Mouse (Mus musculus): ENCODE measurements around the gene Tmem210.
"Not testable (repeated sequence)": the region's sequence is repeated elsewhere in the genome, so short reads cannot be mapped to it uniquely, and the experiment has no call there.

Gene Tmem210

DNA sequence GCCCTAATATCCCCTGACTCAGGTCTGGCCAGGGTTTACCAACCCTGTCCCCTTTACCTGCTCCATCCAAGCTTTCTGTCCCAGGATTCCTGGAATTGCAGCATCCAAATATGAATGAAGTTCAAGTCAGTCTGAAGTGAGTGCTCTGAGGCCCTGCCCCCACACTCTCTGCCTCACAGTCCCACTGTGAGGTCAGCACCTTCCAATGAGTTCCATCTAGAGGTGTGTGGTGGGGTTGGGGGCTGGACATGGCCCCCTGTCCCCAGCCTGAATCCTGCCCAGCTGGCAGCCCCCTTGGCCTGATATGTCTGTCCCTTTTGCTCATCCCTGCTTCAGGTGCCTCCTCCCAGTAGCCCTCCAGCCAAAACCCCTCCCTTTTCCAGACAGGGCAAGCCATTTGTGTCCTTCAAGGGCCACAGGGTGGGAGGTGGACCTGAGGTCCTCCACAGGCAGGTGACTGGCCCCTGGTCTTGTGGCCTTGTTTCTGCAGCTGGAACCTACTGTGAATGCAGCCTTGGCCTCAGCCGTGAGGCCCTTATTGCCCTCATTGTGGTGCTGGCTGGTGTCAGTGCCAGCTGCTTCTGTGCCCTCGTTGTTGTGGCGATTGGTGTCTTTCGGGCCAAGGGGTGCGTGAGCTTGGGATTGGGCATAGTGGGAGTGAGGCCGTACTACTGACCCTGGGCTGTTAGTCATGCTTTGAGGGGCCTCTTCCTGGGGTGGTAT lies at the start of gene Tmem210:
Tmem210 (plus strand) TSS at position 219 of the 723 bp plus-strand sequence.
- DNase-seq (ENCODE audit: low read depth, low spot score): no peak

- DNase-seq (ENCODE audit: low read depth, low spot score): no peak
These were observed 48.2 kb upstream of the Tmem210 start for GRCm38 (mm10) chr2:25239766-25240165.

GRCm38 (mm10) chr2:25240310-25240709 lies 47.6 kb upstream of the Tmem210 start:
- DNase-seq (ENCODE audit: low read depth, low spot score): no peak

GRCm38 (mm10) chr2:25240723-25241437 lies 47.1 kb upstream of the Tmem210 start:
- peak; percentile 66 for DNase-seq (ENCODE audit: low read depth, low spot score)

DNA sequence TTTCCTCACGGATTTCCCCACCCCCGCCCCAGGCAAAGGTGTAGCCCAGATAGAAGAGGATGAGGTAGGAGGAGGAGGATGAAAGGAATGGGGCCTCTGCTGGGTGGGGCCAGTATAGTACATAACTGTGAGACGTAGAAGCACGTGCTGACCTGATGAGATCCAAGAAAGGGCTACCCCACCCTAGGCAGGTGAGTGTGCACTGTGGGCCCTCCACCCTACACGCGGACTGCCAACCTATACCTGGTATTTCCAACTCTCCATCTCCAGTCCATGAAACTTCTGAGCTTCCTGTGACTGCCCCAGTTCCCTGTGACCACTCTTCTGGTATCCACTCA lies 46.5 kb upstream of the Tmem210 start:
- peak; percentile 36 for DNase-seq (ENCODE audit: low read depth, low spot score)

GRCm38 (mm10) chr2:25242101-25242506 lies 45.8 kb upstream of the Tmem210 start, which contains the start of the genes Rnf208 and Cysrt1:
Gene Rnf208 (plus strand): TSS chr2:25242255.
Gene Cysrt1 (minus strand): TSS chr2:25242452.
- DNase-seq (ENCODE audit: low read depth, low spot score): peak; percentile 46

DNA sequence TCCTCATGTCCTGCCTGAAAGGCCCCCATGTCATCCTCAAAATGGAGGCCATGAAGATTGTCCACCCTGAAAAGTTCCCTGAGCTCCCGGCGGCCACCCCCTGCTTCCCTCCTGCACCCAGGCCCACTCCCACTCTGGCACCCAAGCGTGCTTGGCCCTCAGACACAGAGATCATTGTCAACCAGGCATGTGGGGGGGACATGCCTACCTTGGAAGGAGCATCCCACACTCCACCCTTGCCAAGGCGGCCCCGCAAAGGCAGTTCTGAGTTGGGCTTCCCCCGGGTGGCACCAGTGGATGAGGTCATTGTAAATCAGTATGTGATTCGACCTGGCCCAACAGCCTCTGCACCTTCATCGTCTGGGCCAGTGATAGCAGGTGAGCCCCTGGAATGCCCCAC lies 44.6 kb upstream of the Tmem210 start:
- no peak for DNase-seq (ENCODE audit: low read depth, low spot score)

DNA sequence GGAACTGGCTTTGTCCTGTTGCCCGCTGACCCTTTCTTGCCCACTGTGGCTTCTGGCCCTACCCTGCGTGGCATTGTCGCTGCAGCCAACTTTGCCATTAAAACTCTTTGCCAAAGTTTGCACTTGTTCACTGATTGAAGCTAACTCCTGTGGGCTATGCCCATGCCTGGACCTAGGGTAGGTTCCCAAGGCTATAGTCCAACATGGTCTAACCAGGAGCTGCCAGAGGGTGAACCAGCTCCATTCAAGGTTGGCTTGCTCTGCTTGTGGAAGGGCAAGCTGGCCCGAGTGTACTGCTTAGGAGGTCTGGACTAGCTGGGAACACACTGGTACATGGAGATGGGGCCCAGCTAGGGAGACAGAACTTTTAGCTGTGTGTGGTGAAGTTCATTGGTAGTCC lies 43.8 kb upstream of the Tmem210 start:
- DNase-seq (ENCODE audit: low read depth, low spot score): no peak

GRCm38 (mm10) chr2:25246183-25247072 lies 41.5 kb upstream of the Tmem210 start, which contains the start of gene AL732309.1:
Gene AL732309.1 (minus strand): TSS chr2:25246863.
- DNase-seq (ENCODE audit: low read depth, low spot score): no peak

DNA sequence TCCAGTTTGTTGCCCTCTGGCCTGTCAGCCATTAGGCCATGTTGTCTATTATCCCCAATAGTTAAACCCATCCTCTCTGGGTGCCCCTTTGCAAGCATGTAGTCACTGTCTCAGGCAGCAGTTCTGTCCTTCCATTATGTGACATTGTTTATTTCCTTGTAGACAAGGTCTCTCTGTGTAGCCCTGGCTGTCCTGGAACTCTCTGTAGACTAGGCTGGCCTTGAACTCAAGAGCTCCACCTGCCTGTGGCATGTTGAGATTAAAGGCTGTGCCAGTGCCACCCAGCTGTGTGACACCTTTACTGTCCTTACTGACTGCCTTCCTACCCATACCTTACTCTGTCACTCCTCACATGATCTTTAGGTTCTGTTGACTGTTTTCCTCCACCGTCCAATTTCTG lies 35.6 kb upstream of the Tmem210 start:
- peak; percentile 44 for DNase-seq (ENCODE audit: low read depth, low spot score)

GRCm38 (mm10) chr2:25255284-25255779 lies 32.6 kb upstream of the Tmem210 start, which contains the start of gene Tmem203:
Gene Tmem203 (plus strand): TSS chr2:25255439.
- DNase-seq (ENCODE audit: low read depth, low spot score): peak; percentile 94

DNA sequence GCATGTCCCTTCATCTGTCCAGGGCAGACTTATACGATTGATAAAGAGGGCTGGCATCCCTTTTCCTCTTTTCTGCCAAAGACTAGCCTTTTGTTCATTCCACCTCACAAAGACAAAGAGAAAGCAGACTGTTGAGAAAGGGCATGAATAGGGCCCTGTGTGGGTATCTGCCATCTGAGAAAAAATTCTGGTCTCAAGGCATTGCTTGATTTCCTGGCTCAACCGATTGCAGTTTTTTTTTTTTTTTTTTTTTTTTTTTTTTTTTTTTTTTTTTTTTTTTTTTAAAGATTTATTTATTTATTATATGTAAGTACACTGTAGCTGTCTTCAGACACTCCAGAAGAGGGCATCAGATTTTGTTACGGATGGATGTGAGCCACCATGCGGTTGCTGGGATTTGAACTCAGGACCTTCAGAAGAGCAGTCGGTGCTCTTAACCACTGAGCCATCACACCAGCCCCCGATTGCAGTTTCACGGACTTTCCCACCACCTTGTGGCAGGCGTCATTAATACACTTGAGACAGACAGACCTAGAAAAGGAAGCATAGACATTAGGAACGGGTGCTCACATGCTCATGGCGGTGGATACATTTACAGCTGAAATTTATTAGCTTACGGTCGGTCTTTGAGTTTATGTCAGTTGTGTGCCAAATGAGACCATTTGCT lies 31.4 kb upstream of the Tmem210 start:
- DNase-seq (ENCODE audit: low read depth, low spot score): peak; percentile 79

DNA sequence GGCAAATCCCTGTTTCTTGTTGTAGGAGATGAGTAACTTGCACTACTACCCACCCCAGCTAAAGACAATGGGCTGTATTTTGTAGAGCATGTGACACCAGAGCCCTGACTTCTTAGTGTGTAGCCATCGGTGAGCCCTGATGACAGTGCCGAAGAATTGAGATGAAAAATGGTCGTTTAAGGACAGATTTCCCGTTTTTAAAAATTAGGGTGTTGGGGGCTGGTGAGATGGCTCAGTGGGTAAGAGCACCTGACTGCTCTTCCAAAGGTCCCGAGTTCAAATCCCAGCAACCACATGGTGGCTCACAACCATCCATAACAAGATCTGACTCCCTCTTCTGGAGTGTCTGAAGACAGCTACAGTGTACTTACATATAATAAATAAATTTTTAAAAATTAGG lies 30.7 kb upstream of the Tmem210 start:
- not testable (repeated sequence) for DNase-seq (ENCODE audit: low read depth, low spot score)

- DNase-seq (ENCODE audit: low read depth, low spot score): peak; percentile 44
These were observed 29.1 kb upstream of the Tmem210 start for GRCm38 (mm10) chr2:25258887-25259286.

GRCm38 (mm10) chr2:25261870-25262269 lies 26.1 kb upstream of the Tmem210 start:
- DNase-seq (ENCODE audit: low read depth, low spot score): no peak

DNA sequence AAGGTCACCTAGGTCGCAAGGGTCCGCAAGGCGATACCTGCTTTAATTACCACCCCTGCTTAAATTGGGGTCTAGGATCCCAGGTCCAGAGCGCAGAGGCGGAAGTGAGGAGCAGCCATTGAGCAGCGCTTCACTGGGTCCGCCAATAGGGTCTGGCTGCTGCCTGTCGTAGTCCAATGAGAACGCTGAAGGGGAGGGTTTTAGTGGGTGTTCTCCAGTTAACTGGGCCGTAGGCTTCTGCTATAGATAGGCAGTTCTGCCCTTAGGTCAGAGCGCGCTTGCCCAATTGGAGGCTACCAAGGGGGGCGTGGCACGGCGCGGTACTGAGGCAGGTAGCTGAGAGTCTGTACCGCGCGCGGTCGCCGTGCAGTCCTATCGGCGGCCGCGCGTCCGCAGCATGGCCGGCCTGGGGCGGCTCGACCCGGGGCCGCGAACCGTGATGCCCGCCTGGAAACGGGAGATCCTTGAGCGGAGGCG lies 25.6 kb upstream of the Tmem210 start, which contains the start of gene Tprn:
Tprn (plus strand) TSS at position 328 of the 477 bp plus-strand sequence.
- peak; percentile 96 for DNase-seq (ENCODE audit: low read depth, low spot score)

DNA sequence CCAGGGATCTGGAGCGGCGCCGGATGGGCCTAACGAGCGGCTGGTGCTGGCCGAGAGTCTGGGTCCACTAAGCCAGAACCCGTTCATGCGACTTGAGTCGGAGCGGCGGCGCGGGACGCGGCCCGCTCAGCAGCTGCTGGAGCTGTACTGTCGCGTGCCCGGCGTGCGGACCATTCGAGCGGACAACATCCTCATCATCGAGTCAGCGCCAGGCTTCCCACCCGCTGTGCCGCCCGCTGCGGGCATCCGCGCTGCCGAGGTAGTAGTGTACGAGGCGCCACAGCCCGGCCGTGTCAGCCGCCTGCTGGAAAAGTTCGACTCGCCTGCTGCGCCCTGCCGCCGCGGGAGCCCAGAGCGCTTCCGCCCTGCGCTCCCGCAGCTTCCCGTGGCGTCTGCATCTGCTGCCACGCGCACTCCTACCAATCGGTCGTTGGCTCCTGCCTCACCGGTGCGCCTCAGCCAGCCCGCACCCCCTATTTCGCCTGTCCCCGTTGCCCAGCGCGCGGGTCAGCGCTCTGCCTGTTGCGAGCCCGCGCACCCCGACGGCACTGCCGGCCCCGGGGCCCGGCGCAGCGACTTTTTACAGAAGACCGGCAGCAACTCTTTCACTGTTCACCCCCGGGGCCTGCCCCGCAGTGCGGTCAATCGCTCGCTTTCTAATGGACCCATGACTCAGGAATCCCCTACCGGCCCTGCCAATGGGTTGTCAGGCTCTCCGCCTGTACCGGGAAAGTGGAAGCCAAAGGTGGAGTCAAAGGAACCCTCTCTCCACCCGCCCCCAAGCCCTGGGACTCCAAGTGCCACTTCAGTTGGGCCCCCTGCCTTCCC lies 24.9 kb upstream of the Tmem210 start:
- peak; percentile 82 for DNase-seq (ENCODE audit: low read depth, low spot score)

DNA sequence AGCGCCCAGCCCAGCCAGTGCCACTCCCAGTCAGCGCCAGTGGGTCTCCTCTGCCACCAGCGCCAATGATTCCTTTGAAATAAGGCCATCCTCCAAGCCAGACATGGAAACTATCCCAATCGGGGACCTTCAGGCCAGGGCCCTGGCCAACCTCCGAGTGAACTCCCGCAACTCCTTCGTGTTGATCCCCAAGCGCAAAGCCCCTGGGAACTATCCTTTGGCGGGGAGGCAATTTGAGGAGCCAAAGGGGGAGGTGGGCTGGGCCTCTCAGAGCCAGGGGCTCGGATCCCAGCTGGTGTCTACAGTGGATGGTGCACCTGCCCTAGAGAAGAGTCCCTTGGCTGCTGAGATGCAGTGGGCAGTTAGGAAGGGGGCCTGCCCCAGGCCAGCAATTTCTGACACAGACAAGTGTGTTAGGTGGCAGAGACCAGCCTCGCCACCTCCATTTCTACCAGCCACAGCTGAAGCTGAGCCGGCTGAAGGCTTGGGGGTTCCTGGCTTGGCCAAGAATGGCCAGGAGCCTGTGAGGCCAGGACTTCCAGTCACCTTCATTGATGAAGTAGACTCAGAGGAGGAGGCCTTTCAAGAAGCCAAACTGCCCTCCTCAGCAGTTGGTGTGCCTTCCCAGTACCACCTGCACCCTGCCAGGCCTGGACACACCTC lies 24.2 kb upstream of the Tmem210 start:
- no peak for DNase-seq (ENCODE audit: low read depth, low spot score)

DNA sequence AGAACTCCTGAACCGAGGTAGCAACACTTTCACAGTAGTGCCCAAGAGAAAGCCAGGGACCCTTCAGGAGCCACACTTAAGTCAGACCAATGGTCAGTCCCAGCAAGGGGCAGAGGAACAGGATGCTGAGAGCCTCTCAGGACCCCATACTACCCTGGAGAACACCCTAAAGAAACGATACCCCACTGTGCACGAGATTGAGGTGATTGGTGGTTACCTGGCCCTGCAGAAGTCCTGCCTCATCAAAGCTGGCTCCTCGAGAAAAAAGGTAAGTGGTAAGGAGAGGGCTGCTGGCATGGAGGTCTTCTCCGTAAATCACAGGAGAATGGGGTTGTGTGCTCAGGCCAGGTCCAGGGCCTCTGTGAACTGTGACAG lies 23.7 kb upstream of the Tmem210 start:
- no peak for DNase-seq (ENCODE audit: low read depth, low spot score)
